Mouse (Mus musculus) cerebellum, adult 18-20 months (tissue): ENCODE measurements around the gene Adamtsl5.

Experiments
- DNase-seq, 2 experiments: peaks; one replicate each; pipeline ENCODE4 v3.0.0; 2021

Gene Adamtsl5

GRCm38 (mm10) chr10:80292251-80293146 is 55.7 kb downstream of the Adamtsl5 start, which contains the start of gene Rps15:
Gene Rps15 (plus strand): TSS chr10:80292453.
- DNase-seq, result peak; percentile 96
